Mouse (Mus musculus) urinary bladder, postnatal 25 days (tissue): ENCODE data around the gene Zfp94.

Source experiments
- DNase-seq: peaks from one replicate; pipeline ENCODE4 v3.0.0; 2022; ENCODE audit warnings: low spot score

Gene Zfp94

GRCm38 (mm10) chr7:24316567-24317092 lies at the start of gene Zfp94:
Gene Zfp94 (minus strand): TSS chr7:24316666.
- peak; percentile 87 for DNase-seq

- DNase-seq = no peak
Observed at GRCm38 (mm10) chr7:24365258-24366014, 49.0 kb upstream of the Zfp94 start.

DNA sequence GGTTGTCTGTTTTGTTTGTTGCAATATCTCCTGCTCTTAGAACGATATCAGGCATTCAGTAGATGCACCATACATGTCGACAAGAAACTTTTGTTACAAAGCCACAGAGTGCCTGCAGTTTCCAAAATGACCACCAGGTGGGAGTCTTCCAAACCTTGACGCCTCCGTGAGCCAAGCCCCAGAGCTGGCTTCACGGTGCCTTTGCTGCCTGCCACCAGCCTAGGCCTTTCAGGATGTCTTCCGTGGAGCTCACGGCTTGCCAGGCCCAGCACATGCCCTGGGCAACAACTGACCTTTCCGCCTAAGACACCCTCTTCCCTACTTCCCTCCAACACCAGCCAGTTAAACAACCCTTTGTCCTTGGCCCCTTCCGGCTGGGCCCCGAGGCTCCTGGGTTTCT lies 48.4 kb upstream of the Zfp94 start:
- DNase-seq = peak; percentile 87

DNA sequence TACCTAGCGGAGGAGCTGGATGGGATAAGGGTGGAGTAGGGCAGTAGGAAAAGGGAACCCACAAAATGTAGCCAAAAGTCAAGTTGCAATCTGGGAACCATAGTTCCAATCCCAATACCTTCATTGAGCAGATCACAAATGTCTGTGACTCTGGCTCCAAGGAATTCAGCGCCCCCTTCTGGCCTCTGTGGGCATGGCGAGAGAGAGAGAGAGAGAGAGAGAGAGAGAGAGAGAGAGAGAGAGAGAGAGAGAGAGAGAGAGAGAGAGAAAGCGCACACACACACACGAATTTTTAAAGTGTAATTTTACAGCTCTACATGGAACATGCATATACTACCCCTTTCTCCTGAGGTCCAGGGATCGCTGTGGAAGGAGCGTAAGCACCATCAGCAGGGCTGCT lies 46.8 kb upstream of the Zfp94 start:
- no peak for DNase-seq

GRCm38 (mm10) chr7:24361001-24361400 lies 44.5 kb upstream of the Zfp94 start:
- no peak for DNase-seq

DNA sequence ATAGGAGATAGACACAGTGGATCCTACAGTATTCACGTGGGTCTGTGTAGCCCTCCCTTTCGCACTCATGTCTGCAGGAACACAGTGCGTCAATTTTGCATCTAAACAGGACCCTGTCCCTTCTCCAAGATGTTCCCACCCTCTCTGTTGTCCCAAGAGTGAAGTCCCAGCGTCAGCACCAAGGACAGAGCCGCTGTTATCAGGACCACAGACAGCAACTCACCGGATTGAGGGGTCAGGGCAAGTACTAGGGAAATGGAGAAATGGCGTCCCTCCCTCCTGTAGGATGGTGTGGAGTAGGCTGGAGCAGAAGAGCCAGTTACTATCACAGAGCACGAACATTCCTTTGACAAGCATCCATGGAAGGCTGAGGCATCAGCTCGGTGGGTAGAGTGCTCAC lies 42.8 kb upstream of the Zfp94 start:
- DNase-seq = no peak

DNA sequence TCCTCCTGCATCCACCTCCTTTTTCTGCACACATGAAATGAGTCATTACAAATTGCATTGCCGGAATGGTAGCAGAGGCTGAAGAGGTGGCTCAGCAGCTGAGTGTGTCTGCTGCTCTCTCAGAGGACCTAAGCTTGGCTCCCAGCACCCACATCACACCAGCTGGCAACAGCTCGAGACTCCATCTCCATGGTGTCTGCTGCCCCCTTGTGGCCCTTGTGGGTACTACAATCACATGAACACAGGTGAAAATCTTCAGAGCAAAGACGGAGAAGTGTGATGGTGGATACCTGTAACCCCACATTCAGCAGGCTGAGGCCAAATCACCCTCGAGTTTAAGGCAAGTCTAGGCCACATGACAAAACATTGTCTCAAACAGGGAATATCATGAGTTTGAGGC lies 41.4 kb upstream of the Zfp94 start:
- no peak for DNase-seq

DNA sequence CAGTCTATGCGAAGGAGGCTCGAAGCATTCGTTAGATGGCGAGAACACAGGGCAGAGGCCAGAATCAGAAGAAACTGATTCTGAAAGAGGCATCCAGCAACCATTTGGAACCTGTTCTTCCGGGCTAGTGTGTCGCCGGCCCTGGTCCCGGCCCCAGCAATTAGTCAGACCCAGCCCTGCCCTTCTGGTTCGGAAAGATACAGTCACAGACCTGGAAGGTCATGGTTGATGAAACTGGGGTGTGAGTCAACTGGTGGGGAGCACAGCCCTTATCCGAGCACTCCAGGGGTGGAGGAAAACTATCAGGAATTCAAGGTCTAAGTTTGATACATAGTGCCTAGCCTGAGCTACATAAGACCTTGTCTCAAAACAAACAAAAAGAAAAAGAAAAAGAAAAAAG lies 39.6 kb upstream of the Zfp94 start:
- DNase-seq = no peak

DNA sequence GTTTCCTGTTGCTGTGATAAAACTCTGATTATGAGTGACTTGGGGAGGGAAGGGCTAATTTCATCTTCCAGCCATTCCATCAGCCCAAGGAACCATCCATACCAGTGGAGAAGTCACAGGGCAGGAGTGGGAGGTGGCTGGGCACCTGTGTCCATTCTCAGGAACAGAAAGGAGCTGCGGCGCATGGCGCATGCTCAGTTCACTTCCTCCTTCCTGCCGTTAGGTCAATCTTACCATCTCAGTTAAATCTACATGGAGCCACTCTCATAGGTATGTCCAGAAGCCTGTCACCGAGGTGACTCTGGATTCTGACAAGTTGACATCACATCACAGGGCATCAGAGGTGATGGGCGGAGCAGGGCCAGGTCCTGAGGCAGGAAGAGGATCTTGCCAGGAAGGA lies 39.2 kb upstream of the Zfp94 start:
- DNase-seq = no peak

- DNase-seq = no peak
Observed at GRCm38 (mm10) chr7:24348896-24349295, 32.4 kb upstream of the Zfp94 start, which contains the start of gene Lypd5. Gene Lypd5 (plus strand): TSS chr7:24349196.

GRCm38 (mm10) chr7:24346444-24346843 lies 30.0 kb upstream of the Zfp94 start:
- DNase-seq = no peak

DNA sequence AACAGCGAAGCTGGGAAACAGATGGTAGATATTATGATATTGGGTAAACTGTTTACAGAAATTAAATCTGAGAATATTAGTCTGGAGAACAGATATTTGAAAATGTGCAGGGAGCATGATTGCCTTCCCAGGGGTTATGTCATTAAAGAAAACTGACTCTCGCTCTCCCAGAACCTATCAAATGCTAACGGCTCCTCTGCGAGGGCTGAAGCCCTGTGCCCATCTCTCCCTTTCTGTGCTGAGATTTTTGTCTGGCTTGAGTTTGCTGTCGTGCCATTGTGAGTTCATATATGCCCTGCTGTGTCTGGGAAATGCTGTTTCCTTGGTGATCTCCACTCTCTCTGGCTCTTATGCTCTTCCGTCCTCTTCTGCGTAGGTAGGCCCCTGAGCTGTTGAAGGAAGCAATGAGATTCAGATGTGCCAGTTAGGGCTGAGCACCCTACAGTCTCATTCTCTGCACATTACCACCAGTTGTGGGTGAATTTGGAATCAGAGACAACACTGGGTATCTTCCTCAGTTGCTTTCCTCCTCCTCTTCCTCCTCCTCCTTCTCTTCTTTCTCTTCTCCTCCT lies 27.3 kb upstream of the Zfp94 start:
- DNase-seq = no peak

DNA sequence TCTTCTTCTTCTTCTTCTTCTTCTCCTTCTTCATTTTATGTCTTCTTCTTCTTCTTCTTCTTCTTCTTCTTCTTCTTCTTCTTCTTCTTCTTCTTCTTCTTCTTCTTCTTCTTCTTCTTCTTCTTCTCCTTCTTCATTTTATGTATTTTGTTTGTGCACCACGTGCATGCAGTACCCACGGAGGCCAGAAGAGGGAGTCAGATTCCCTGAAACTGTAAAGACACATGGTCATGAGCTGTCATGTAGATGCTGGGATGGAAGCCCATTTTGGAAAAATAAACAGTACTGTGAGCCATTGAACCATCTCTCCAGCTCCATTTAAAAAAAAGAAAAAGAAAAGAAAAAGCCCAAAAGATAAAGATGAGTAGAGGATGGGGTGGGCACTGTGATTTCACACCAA lies 21.8 kb upstream of the Zfp94 start:
- no peak for DNase-seq

DNA sequence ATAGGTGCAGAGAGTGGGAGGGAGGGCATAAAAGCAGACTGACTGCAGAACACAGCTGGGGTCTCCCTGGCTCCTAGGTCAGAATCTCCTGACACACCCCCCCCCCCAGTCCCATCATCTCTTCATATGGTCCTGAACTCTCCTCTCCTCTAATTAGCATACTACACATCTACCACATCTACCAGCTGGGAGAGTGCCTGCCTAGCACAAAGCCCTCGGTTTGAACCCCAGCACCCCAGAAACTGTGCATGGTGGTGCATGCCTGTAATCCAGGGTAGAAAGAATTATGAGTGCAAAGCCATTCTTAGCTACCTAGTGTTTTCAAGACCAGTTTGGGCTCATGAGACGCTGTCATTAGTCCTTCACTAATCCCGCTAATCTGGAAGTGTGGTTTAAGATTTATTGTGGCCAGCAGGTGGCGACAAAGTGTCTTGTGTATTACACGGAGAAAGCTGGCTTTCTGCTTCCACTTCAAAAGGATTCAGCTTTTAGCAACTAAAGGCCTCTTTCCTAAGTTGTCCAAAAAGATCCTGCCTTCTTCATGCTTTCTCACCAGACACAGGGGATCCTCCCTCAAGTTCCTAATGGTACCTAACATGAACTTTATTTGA lies 19.3 kb upstream of the Zfp94 start:
- peak; percentile 73 for DNase-seq

- no peak for DNase-seq
Observed at GRCm38 (mm10) chr7:24333304-24333986, 17.0 kb upstream of the Zfp94 start, which contains the start of gene Tescl. Gene Tescl (minus strand): TSS chr7:24333936.

DNA sequence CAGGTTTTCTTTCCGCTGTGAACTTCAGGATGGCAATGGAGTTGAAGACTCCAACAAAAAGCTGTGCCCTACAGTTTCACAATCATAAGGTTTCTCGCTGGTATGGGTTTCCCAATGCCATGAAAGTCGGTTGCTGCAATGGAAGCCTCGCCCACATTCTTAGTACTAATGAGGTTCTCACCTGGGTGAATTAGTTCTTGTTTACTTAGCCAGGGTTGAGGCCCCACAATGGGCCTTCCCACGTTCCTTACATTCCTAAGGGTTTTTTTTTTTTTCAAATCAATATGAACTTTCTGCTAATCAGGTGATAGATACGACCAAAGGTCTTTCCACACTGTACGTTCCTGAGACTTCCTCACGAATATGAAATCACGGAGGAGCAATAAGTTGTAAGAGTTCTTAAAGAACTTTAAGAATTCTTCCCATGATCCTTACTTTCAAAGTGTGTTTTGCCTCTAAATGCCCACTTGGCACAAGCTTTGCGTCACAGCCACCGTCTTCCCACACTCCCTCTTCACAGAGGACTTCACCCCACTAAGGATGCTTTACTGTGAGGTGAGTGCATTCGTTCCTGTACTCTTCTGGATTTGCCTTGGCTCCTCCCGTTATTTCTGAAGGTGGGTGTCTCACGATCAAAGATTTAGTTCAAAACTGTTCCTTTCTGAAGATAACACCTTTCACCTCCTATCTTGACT lies 11.0 kb upstream of the Zfp94 start:
- DNase-seq = no peak

GRCm38 (mm10) chr7:24326273-24327135 lies 10.0 kb upstream of the Zfp94 start:
- DNase-seq = no peak

DNA sequence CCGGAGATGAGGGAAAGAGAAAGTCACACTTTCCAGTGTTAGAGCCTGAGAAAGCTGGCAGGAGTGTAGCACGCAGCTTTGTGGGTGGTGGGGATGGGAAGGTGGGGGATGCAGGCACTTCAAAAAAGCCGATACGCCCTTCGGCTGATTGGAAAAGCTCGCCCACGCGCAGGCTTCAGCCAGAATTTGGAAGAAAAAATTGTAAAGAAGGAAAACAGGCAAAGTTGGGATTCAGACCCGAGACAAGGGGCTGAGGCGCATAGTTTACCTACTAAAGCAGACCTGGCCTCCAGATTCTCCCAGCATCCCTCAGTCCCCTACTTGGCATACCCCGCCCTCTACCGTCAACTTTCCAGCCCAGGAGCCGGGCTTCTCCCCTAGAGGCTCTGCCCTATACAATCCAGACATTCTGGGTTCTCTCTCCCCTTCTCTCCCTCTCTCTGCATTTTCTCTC lies 9.2 kb upstream of the Zfp94 start:
- DNase-seq = no peak

DNA sequence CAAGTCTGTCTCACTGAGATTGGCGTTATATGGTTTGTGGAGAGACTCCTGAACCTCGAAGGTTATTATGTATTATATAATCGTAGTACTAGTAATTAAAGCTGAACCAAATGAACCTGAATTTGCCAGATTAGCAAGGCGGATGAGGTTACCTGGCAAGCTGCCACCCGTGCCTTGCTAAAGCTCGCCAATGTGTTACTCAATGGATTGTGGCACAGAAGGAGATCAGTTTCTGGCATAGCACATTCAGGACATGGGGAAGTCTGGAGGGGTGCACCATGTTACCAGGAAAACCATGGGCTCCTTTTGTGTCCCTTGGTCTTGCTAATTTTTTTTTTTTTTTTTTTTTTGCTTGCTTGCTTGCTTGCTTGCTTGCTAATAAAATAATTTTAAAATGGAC lies 8.7 kb upstream of the Zfp94 start:
- DNase-seq = no peak

DNA sequence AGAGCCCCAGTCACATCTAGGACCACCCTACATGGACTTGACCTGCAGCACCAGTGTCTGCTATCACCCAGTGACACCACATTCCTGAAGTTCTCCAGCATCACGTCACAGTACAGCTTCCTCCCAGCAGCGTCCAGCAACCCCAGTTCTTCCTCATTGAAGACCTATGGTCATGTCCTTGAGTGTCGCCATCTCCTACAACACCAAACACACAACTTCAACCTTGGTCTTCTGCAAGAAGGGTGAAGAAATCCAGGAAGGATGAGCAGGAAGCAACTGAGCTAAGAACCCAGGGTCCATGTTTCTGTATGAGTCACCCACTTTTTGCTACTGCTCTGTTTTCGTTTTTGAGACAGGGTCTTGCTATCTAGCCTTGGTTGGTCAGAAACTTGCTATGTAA lies 6.1 kb upstream of the Zfp94 start:
- DNase-seq = no peak

- no peak for DNase-seq
Observed at GRCm38 (mm10) chr7:24318942-24319341, 2.5 kb upstream of the Zfp94 start.
